Mouse (Mus musculus) stomach, postnatal 0 days (tissue): ENCODE measurements around the gene Cdca4.

Experiments
- CTCF ChIP-seq: IDR thresholded peaks from 2 replicates; pipeline ENCODE4 v1.5.1; 2016; ENCODE audit warnings: antibody characterized with exemption, low read depth, mild to moderate bottlenecking, moderate library complexity
- EP300 ChIP-seq: optimal IDR thresholded peaks from 2 replicates; pipeline ENCODE3; 2016; ENCODE audit warnings: antibody characterized with exemption

DNA sequence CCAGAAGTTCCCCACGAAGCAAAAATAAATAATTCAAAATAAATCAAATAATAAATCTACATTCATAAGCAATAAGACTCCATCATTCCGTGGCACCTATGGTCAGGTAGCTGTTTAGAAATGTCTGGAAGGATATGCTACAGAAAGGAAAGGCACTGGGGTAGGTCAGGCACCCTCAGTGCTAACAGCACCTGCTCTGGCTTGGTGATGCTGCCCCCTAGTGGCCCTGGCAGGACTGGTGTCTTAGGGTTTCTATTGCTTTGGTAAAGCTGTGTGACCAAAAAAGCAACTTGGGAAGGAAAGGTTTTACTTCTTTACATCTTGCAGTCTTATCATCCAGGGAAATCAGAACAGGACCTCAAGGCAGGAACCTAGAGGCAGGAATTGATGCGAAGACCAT lies 14.6 kb upstream of the Cdca4 start:
- TF ChIP-seq CTCF (peak; percentile 99), EP300 (no peak)
